Mouse (Mus musculus): Measurements from ENCODE around the gene Agtr1b. TPM values are rescaled to one million over a fixed set of nuclear protein-coding genes. Genes with fewer than 3 reads are reported as not detected.

Agtr1b gene
- total RNA-seq (2021): not detected
- long read RNA-seq, experiment 1: 0 reads
- long read RNA-seq, experiment 2: 0 reads

DNA sequence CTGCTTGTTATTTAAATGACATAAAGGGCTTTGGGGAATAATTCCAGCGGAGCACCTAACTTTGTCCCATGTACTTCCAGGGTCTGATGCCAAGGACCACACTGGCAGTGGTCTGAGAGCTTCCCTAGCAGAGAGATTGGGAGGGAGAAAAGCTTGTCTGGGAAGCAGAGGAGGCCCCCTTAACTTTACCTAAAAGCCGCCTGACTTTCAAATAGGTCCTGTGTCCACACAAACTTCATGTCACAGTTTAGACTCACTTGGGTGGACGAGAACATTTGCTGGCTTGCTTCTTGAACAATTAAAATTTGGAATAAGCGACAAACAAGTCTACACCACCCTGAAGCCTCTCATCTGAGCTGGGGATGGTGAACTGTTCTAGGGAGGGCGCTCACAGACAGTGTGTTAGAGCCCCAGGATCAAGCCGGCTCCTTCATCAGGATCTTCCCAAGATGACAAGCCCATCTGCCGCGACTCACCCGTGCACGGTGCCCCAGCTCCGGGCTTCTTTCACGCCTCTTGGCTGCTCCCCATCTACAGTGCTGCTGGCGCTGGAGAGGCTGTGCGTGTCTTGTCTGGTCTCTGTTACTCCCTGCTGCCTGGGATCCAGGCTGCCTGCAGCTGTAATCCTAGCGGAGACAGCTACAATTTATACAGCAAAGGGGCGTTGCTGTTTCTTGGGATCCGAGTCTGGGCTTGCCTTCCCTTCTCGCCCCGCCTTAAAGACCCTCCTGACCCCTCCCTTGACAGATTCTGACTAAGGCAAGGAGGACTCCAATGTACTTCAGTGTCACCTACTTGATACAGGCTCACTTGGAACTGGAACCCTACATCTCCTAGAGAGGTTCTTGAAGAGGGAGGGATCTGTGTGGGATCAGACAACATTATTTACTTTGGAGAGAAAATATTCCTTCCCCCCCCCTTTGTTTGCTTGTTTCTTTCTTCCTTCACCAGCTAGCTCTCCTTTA is at the start of gene Agtr1b:
Gene Agtr1b, minus strand, starts transcription at position 620 of the 965 bp plus-strand sequence.
- peak within 1 kb of the TSS; percentile 48 for H3K4me3 ChIP-seq
- DNase-seq: peak; percentile 19
- intact Hi-C loops (cut with DNase I): no loop called here
- H3K27ac ChIP-seq: peak within 1 kb of the TSS; percentile 4; the same call in 1 of the 2 replicates
- no peak for TF ChIP-seq CTCF (IDR thresholded peaks at IDR 0.05)

GRCm38 (mm10) chr3:20353598-20353997 is 13.4 kb downstream of the Agtr1b start:
- TF ChIP-seq CTCF (IDR thresholded peaks at IDR 0.05): no peak
- intact Hi-C loops (cut with DNase I): no loop called here
- DNase-seq: no peak
- no peak overlapping the region for H3K4me3 ChIP-seq
- no peak overlapping the region for H3K27ac ChIP-seq

GRCm38 (mm10) chr3:20348206-20348605 is 18.8 kb downstream of the Agtr1b start:
- TF ChIP-seq CTCF (IDR thresholded peaks at IDR 0.05): no peak
- DNase-seq: no peak
- H3K4me3 ChIP-seq: no peak overlapping the region
- intact Hi-C loops (cut with DNase I): no loop called here
- H3K27ac ChIP-seq: no peak overlapping the region

- Histone ChIP-seq H3K4me3 (no peak overlapping the region), H3K27ac (no peak overlapping the region)
- intact Hi-C loops (cut with DNase I): no loop called here
- no peak for TF ChIP-seq CTCF (IDR thresholded peaks at IDR 0.05)
- DNase-seq: no peak
These were observed 26.6 kb downstream of the Agtr1b start for GRCm38 (mm10) chr3:20340402-20340801.

GRCm38 (mm10) chr3:20334681-20335080 is 32.3 kb downstream of the Agtr1b start:
- TF ChIP-seq CTCF (IDR thresholded peaks at IDR 0.05): peak; percentile 30; the same call in 1 of the 2 replicates
- no peak for DNase-seq
- Histone ChIP-seq H3K4me3 (no peak overlapping the region), H3K27ac (no peak overlapping the region)
- intact Hi-C loops (cut with DNase I): no loop called here

- H3K4me3 ChIP-seq: no peak overlapping the region
- intact Hi-C loops (cut with DNase I): no loop called here
- no peak for TF ChIP-seq CTCF (IDR thresholded peaks at IDR 0.05)
- no peak for DNase-seq
- no peak overlapping the region for H3K27ac ChIP-seq
These were observed 49.7 kb downstream of the Agtr1b start for GRCm38 (mm10) chr3:20317233-20317632.

GRCm38 (mm10) chr3:20309142-20309541 is 57.8 kb downstream of the Agtr1b start:
- no peak overlapping the region for H3K27ac ChIP-seq
- no peak overlapping the region for H3K4me3 ChIP-seq
- intact Hi-C loops (cut with DNase I): no loop called here
- TF ChIP-seq CTCF (IDR thresholded peaks at IDR 0.05): no peak
- DNase-seq: no peak

DNA sequence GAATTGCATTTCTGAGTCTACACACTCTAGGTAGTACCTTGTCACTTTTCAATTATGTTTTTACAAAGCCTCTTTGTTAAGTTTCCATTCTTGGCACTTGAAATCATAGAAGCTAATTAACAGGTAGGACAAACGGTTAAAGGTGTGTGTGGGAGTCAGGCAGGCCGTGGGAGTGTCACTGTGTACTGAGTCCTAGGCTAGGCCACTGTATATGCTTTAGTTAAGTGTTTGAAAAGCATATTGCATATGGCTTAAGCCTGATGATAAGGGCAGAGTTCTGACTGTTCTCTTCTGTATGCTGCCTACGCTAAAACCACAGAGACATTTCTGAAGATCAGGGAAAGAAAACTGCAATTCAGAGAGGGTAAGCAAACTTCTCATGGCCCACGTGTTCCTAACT is 59.7 kb downstream of the Agtr1b start:
- intact Hi-C loops (cut with DNase I): no loop called here
- Histone ChIP-seq H3K27ac (no peak overlapping the region), H3K4me3 (no peak overlapping the region)
- TF ChIP-seq CTCF (IDR thresholded peaks at IDR 0.05): no peak
- no peak for DNase-seq

GRCm38 (mm10) chr3:20304758-20305352 is 62.1 kb downstream of the Agtr1b start:
- no peak overlapping the region for H3K4me3 ChIP-seq
- intact Hi-C loops (cut with DNase I): no loop called here
- no peak overlapping the region for H3K27ac ChIP-seq
- peak; percentile 17 for DNase-seq
- TF ChIP-seq CTCF (IDR thresholded peaks at IDR 0.05): no peak

DNA sequence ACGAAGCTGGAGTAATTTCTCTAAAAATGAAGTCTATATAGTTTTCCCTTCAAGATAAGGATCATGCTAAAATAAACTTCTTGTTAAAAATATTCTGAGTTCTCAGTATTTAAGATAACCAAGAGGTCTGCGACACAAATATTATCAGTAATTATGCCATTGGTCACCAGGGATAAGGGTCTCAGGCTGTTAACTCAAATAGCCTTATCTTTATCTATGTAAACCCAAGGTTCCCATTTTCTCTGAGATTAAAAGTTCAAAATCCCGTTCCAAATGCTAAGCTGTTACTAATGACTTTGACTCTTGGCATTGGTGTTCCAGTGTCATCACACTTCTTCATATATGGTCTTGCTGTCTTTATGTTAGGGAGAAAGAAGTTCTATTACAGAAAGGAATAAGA is 71.4 kb downstream of the Agtr1b start:
- H3K4me3 ChIP-seq: no peak overlapping the region
- no peak for DNase-seq
- no peak for TF ChIP-seq CTCF (IDR thresholded peaks at IDR 0.05)
- intact Hi-C loops (cut with DNase I): no loop called here
- no peak overlapping the region for H3K27ac ChIP-seq

DNA sequence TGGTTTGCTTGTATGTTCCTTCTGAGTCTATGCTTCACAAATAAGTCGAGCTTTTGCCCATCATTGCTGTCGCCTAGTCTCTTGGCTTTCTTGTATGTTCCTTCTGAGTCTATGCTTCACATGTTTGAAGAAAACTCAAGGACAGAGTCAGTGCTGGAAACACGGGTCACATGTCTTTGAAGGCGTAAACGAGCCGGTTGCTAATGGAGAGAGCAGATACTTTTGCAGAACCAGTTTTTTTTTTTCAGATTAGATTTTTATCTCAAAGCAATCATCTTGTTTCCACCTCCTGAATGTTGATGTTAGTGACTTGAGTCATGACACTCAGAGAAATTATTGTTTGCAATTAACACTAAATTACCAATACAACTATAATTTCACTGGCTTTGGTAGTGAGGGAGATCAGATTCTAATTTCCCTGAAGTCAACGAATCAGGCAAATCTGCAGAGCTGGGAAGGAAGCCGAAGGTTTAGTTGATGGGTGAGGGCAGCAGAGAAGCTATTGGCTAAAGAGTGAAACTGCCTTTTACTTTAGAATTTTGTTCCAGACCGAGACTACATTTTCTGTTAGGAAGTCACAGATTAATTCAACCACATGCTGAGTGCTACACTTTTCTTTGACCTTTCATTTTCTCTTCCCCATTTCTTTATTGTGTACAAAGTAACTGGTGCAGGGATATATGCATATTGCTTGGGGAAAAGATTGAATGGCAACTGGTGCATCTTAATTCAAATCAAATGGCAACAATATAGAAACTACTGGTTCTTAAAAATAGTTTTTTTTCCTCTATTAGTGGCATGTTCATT is 72.2 kb downstream of the Agtr1b start:
- H3K4me3 ChIP-seq: no peak overlapping the region
- TF ChIP-seq CTCF (IDR thresholded peaks at IDR 0.05): no peak
- no peak for DNase-seq
- intact Hi-C loops (cut with DNase I): no loop called here
- no peak overlapping the region for H3K27ac ChIP-seq

DNA sequence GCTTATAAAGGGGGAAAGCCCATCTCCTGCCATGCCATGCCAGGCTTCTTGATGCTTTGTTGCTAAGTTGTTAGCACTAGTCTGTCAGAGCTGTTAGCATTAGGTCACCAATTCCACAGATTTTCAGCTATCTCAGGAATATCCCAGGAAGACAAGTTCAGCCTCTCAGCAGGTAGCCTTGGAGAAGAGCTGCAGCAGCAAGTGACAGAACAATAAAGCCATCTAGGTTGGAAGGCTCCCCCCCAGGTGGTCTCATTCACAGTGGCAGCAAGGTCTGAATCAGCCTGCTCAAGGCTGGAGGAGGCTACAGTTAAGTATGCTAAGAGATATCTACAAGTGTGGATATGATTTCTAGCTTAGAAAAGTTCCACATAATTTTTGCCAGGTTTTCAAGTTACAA is 75.6 kb downstream of the Agtr1b start:
- intact Hi-C loops (cut with DNase I): no loop called here
- H3K4me3 ChIP-seq: no peak overlapping the region
- H3K27ac ChIP-seq: no peak overlapping the region
- no peak for DNase-seq
- TF ChIP-seq CTCF (IDR thresholded peaks at IDR 0.05): no peak
